12 mouse cellular contexts compared by ENCODE assay signal in genomic region chr2:79048777-79049537, GRCm38 (mm10).
"Had no signal": no experiment of that assay in that cellular context is flagged by ENCODE, and none has a peak within 500 bp of the region (broad histone marks: within the 10 kb centered on the region; RNA-seq: fewer than 3 reads in every experiment).

No protein-coding gene starts in this region.

- H3K9me3 ChIP-seq: intestine, embryonic 15.5 days; limb, embryonic 15.5 days; liver, embryonic 12.5 days had no signal

- H3K4me3 ChIP-seq: intestine, embryonic 15.5 days; left cerebral cortex, adult 2 months; limb, embryonic 15.5 days; liver, embryonic 12.5 days had no signal

- H3K4me1 ChIP-seq: intestine, embryonic 15.5 days; limb, embryonic 15.5 days; liver, embryonic 12.5 days had no signal

- H3K27ac ChIP-seq: intestine, embryonic 15.5 days; left cerebral cortex, adult 2 months; limb, embryonic 15.5 days; liver, embryonic 12.5 days had no signal

- DNase-seq: kidney, adult 18-20 months; kidney, postnatal 10 days; kidney, postnatal 4 days; lung, embryonic 14.5 days; lung, postnatal 10 days; lung, postnatal 4 days; thymus, adult 18-20 months; thymus, postnatal 14 days had no signal

- H3K4me2 ChIP-seq: intestine, embryonic 15.5 days; limb, embryonic 15.5 days; liver, embryonic 12.5 days; lung, embryonic 14.5 days had no signal

- H3K36me3 ChIP-seq: intestine, embryonic 15.5 days; limb, embryonic 15.5 days; liver, embryonic 12.5 days had no signal

- H3K9ac ChIP-seq: intestine, embryonic 15.5 days; limb, embryonic 15.5 days; liver, embryonic 12.5 days; lung, embryonic 14.5 days had no signal

- H3K27me3 ChIP-seq: intestine, embryonic 15.5 days; limb, embryonic 15.5 days; liver, embryonic 12.5 days had no signal

- ATAC-seq: intestine, embryonic 15.5 days; liver, embryonic 12.5 days had no signal
